Mouse (Mus musculus) cerebellum, adult 2 months (tissue): ENCODE measurements around the gene Ankub1.

Experiments
- CTCF ChIP-seq: fragments of 200-500 bp; IDR thresholded peaks from 2 replicates; pipeline ENCODE4 v1.5.1; 2011; ENCODE audit warnings: low read depth, mild to moderate bottlenecking, control low read depth, low read length, moderate library complexity, borderline replicate concordance; ENCODE audit not compliant: insufficient read depth
- POLR2A ChIP-seq: fragments of 200-500 bp; IDR thresholded peaks from 2 replicates; pipeline ENCODE4 v1.6.1; 2011; ENCODE audit warnings: low read length, control low read depth, borderline replicate concordance; ENCODE audit not compliant: insufficient read depth

- TF ChIP-seq CTCF (no peak), POLR2A (no peak)
Measured at GRCm38 (mm10) chr3:57658608-57659007, 34.0 kb downstream of the Ankub1 start.
